In the genomic region with DNA sequence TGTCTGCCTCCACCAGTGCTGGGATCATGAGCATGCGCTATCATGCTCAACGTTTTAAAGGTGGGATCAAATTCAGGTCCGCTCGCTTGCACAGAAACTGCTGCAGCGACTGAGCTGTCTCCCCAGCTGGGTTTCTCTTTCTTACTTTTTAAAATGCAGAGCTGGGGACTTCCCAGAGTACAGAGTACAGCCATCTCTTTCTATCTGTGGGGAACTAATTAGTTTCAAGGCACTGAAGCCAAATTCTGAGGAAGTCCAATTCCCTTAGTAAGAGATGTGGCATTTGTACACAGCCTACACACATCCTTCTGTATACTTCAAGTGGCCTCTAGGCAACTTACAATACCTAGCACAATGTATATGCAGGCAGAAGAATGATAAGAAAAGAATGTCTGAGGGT, we compare ENCODE assay signal across 10 mouse cellular contexts.
DNase-seq lines count a peak whose midpoint lies in the region; ATAC-seq and TF ChIP-seq lines count a peak whose summit lies in the region.
"Had no signal": no experiment of that assay in that cellular context is flagged by ENCODE, and none has a peak within 500 bp of the region (broad histone marks: within the 10 kb centered on the region; RNA-seq: fewer than 3 reads in every experiment).

No protein-coding gene starts in this region.

- no peak for TF ChIP-seq POLR2A in lung, adult 2 months (IDR thresholded peaks at IDR 0.05; ENCODE audit: borderline replicate concordance, extremely low read depth, low read depth, low read length)
- TF ChIP-seq POLR2A in small intestine, adult 2 months (IDR thresholded peaks at IDR 0.05; ENCODE audit: low read depth, low read length): no peak

- 43% methylated on average over 5 of the region's 5 CpGs for WGBS in heart, embryonic 13.5 days
- 39% methylated on average over 5 of the region's 5 CpGs for WGBS in lung, embryonic 15.5 days
- 51% methylated on average over 5 of the region's 5 CpGs for whole genome bisulfite sequencing in lung, adult 2 months
- WGBS in small intestine, adult 2 months: 66% methylated on average over 5 of the region's 5 CpGs

- peak overlapping the region; percentile 43 for H3K4me2 ChIP-seq in heart, embryonic 13.5 days
- H3K4me2 ChIP-seq in lung, embryonic 15.5 days: no peak overlapping the region
- H3K4me2 ChIP-seq: neural tube, embryonic 15.5 days had no signal

- H3K4me3 ChIP-seq in heart, embryonic 13.5 days: no peak overlapping the region
- no peak overlapping the region for H3K4me3 ChIP-seq in lung, embryonic 15.5 days
- H3K4me3 ChIP-seq in lung, adult 2 months (replicated peaks; ENCODE audit: extremely low read depth, low read depth, low read length): no peak overlapping the region
- no peak overlapping the region for H3K4me3 ChIP-seq in small intestine, adult 2 months (ENCODE audit: low read depth, low read length)
- H3K4me3 ChIP-seq: neural tube, embryonic 15.5 days had no signal

- DNase-seq in heart, postnatal 10 days: no peak
- no peak for DNase-seq in lung, adult 2 months
- no peak for DNase-seq in right cerebral cortex, postnatal 4 days
- no peak for DNase-seq in embryo, embryonic 11 days
- DNase-seq: cerebellum, adult 9-11 months had no signal

- TF ChIP-seq CTCF in lung, adult 2 months (IDR thresholded peaks at IDR 0.05; ENCODE audit: insufficient read depth, low read length): no peak
- TF ChIP-seq CTCF in small intestine, adult 2 months (IDR thresholded peaks at IDR 0.05; ENCODE audit: extremely low read depth, insufficient read length, insufficient replicate concordance, low read depth, low read length): no peak

- H3K9me3 ChIP-seq in heart, embryonic 13.5 days: no peaks in the 10 kb centered on the region; the same call in 1 of the 2 replicates
- no peaks in the 10 kb centered on the region for H3K9me3 ChIP-seq in lung, embryonic 15.5 days
- H3K9me3 ChIP-seq: neural tube, embryonic 15.5 days had no signal

- intact Hi-C loops in heart, postnatal 10 days (cut with DNase I): no loop called here

- H3K27ac ChIP-seq in heart, embryonic 13.5 days (replicated peaks): peak overlapping the region; percentile 84
- peak overlapping the region; percentile 76 for H3K27ac ChIP-seq in lung, embryonic 15.5 days
- H3K27ac ChIP-seq in small intestine, adult 2 months (ENCODE audit: insufficient read depth, low read depth, low read length): peak overlapping the region; percentile 57
- H3K27ac ChIP-seq: neural tube, embryonic 15.5 days had no signal

- no peaks in the 10 kb centered on the region for H3K27me3 ChIP-seq in heart, embryonic 13.5 days (replicated peaks)
- no peaks in the 10 kb centered on the region for H3K27me3 ChIP-seq in lung, embryonic 15.5 days
- H3K27me3 ChIP-seq in small intestine, adult 2 months (ENCODE audit: control insufficient read depth, insufficient read depth, low read length): no peaks in the 10 kb centered on the region; the same call in 1 of the 2 replicates
- H3K27me3 ChIP-seq: neural tube, embryonic 15.5 days had no signal

- no peaks in the 10 kb centered on the region for H3K36me3 ChIP-seq in heart, embryonic 13.5 days
- no peaks in the 10 kb centered on the region for H3K36me3 ChIP-seq in lung, embryonic 15.5 days
- H3K36me3 ChIP-seq in small intestine, adult 2 months (ENCODE audit: control insufficient read depth, insufficient read depth, low read length): no peaks in the 10 kb centered on the region
- H3K36me3 ChIP-seq: neural tube, embryonic 15.5 days had no signal

- H3K9ac ChIP-seq in heart, embryonic 13.5 days: peak overlapping the region; percentile 54
- H3K9ac ChIP-seq in lung, embryonic 15.5 days: no peak overlapping the region
- H3K9ac ChIP-seq: neural tube, embryonic 15.5 days had no signal

- ATAC-seq in heart, embryonic 13.5 days (ENCODE audit: extremely low read depth, insufficient number of reproducible peaks, low FRiP score, low TSS enrichment): no peak
- ATAC-seq in lung, embryonic 15.5 days (ENCODE audit: borderline replicate concordance, extremely low read depth, low FRiP score, low TSS enrichment): no peak
- peak; percentile 11; the same call in 1 of the 2 replicates for ATAC-seq in common myeloid progenitor, adult 5-6 weeks (replicated peaks; ENCODE audit: low read depth, poor library complexity, severe bottlenecking)

- H3K4me1 ChIP-seq in heart, embryonic 13.5 days: peaks cover 36% of the 10 kb centered on the region
- H3K4me1 ChIP-seq in lung, embryonic 15.5 days: peaks cover 47% of the 10 kb centered on the region
- peaks cover 6% of the 10 kb centered on the region for H3K4me1 ChIP-seq in lung, adult 2 months (ENCODE audit: control insufficient read depth, insufficient read depth, low read length)
- H3K4me1 ChIP-seq in small intestine, adult 2 months (ENCODE audit: control insufficient read depth, insufficient read depth, insufficient read length, low read length): peaks cover 16% of the 10 kb centered on the region
